Comparison of ENCODE assay signal across 21 mouse cellular contexts in the genomic region with DNA sequence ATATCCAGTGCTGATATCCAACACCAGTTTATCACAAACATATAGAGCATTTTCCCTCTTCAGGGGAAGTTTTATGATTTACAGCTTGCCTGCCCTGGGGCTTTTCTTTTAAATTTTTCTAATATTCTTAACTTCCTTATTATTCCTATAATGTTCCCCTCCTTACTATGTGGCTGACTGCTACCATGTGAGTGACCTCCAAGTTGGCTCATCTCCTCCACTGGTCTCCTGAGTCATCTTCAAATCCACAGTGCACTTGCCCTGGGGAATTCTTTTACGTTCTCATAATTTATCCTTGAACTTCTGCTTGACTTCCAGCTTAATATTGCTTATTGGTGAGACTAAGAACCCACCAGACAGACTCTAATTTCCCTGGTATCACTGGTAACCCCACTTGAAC.
A peak's percentile ranks its signal among the peaks of the same experiment; 100 is the strongest.
DNase-seq lines count a peak whose midpoint lies in the region.
"Had no signal": no experiment of that assay in that cellular context is flagged by ENCODE, and none has a peak within 500 bp of the region (broad histone marks: within the 10 kb centered on the region; RNA-seq: fewer than 3 reads in every experiment).

No protein-coding gene starts in this region.

- H3K9me3 ChIP-seq in heart, embryonic 10.5 days = no peaks in the 10 kb centered on the region
- H3K9me3 ChIP-seq: embryonic facial prominence, embryonic 10.5 days; embryonic facial prominence, embryonic 12.5 days; forebrain, embryonic 13.5 days; forebrain, embryonic 15.5 days; G1E had no signal

- peak; percentile 13 to 41 for DNase-seq in adrenal gland, adult (ENCODE audit: inconsistent age in 2 of 2, low spot score in 1 of 2)
- DNase-seq in adrenal gland, adult 18-20 months (ENCODE audit: low spot score in 2 of 2) = no peak
- peak; percentile 46 for DNase-seq in heart, adult 11 months
- no peak for DNase-seq in heart, embryonic 10.5 days (ENCODE audit: low spot score)
- peak; percentile 22 for DNase-seq in MN1 (ENCODE audit: low spot score)
- no peak for DNase-seq in urinary bladder, postnatal 14 days (ENCODE audit: low spot score)
- DNase-seq: adrenal gland, postnatal 10 days; adrenal gland, postnatal 25 days; B cell, adult 2 months; cerebellum, adult 11 months; cerebellum, adult 2 months; cerebellum, adult 9-10 months; cerebellum, postnatal 10 days; cerebellum, postnatal 25 days; forebrain, postnatal 0 days had no signal

- no peaks in the 10 kb centered on the region for H3K27me3 ChIP-seq in heart, embryonic 10.5 days (ENCODE audit: insufficient read depth, poor library complexity, severe bottlenecking)
- H3K27me3 ChIP-seq: CH12.LX; embryonic facial prominence, embryonic 12.5 days; forebrain, embryonic 13.5 days; forebrain, embryonic 15.5 days had no signal

- H3K4me3 ChIP-seq in heart, embryonic 10.5 days = no peak overlapping the region
- H3K4me3 ChIP-seq: embryonic facial prominence, embryonic 10.5 days; embryonic facial prominence, embryonic 12.5 days; forebrain, embryonic 13.5 days; forebrain, embryonic 15.5 days had no signal

- H3K4me1 ChIP-seq in heart, embryonic 10.5 days = no peaks in the 10 kb centered on the region
- H3K4me1 ChIP-seq: embryonic facial prominence, embryonic 10.5 days; embryonic facial prominence, embryonic 12.5 days; forebrain, embryonic 13.5 days; forebrain, embryonic 15.5 days had no signal

- H3K27ac ChIP-seq in heart, embryonic 10.5 days = no peak overlapping the region
- H3K27ac ChIP-seq: embryonic facial prominence, embryonic 10.5 days; embryonic facial prominence, embryonic 12.5 days; forebrain, embryonic 13.5 days; forebrain, embryonic 15.5 days had no signal

- H3K36me3 ChIP-seq in heart, embryonic 10.5 days = no peaks in the 10 kb centered on the region; the same call in 1 of the 2 replicates
- H3K36me3 ChIP-seq: embryonic facial prominence, embryonic 10.5 days; embryonic facial prominence, embryonic 12.5 days; forebrain, embryonic 15.5 days; G1E had no signal

- WGBS in heart, embryonic 10.5 days = 82% methylated on average over 1 of the region's 1 CpGs

Comparison
In these comparisons a context has a peak if more than half of its experiments do, and no peak if none do; other contexts are left out.
1. DNase-seq: peak in adrenal gland, adult (2 of 2), heart, adult 11 months (single experiment) and MN1 (single experiment); none in adrenal gland, adult 18-20 months (0 of 2), heart, embryonic 10.5 days (single experiment) and urinary bladder, postnatal 14 days (single experiment).